Mouse (Mus musculus): ENCODE results near the gene Tjp1.

- TF ChIP-seq CTCF (conservative IDR thresholded peaks at IDR 0.05 in 1 of 2, IDR thresholded peaks at IDR 0.05 in 1 of 2; ENCODE audit: low read depth in 2 of 2, low read length in 2 of 2) (no peak), MAFK (IDR thresholded peaks at IDR 0.05; ENCODE audit: insufficient replicate concordance, low read length) (no peak)
These were observed 152.4 kb downstream of the Tjp1 start for GRCm38 (mm10) chr7:65375176-65375575.
